Mouse (Mus musculus) C2C12 (cell line): ENCODE measurements around the gene Trim38.

ENCODE experiments used
- CEBPB ChIP-seq: IDR thresholded peaks from one replicate; pipeline ENCODE4 v1.6.1; 2011; ENCODE audit warnings: low read depth, mild to moderate bottlenecking, control low read depth, moderate library complexity
- CTCF ChIP-seq: IDR thresholded peaks from one replicate; pipeline ENCODE4 v1.5.1; 2011; ENCODE audit not compliant: control insufficient read depth, insufficient read depth, insufficient read length
- FOSL1 ChIP-seq: IDR thresholded peaks from one replicate; pipeline ENCODE4 v1.8.0; 2011; ENCODE audit warnings: mild to moderate bottlenecking, low read length; ENCODE audit not compliant: poor library complexity, insufficient read depth, severe bottlenecking
- MAX ChIP-seq: IDR thresholded peaks from one replicate; pipeline ENCODE4 v1.6.1; 2011; ENCODE audit warnings: mild to moderate bottlenecking, control low read depth
- MYOD1 ChIP-seq: IDR thresholded peaks from one replicate; pipeline ENCODE4 v1.6.1; 2011; ENCODE audit warnings: low read depth; ENCODE audit not compliant: control insufficient read depth, insufficient read length
- MYOG ChIP-seq: IDR thresholded peaks from one replicate; pipeline ENCODE4 v1.6.1; 2011; ENCODE audit not compliant: control insufficient read depth, insufficient read length; ENCODE audit errors: extremely low read depth
- USF1 ChIP-seq: IDR thresholded peaks from one replicate; pipeline ENCODE4 v1.6.1; 2011; ENCODE audit warnings: low read depth, mild to moderate bottlenecking, control low read depth, moderate library complexity

DNA sequence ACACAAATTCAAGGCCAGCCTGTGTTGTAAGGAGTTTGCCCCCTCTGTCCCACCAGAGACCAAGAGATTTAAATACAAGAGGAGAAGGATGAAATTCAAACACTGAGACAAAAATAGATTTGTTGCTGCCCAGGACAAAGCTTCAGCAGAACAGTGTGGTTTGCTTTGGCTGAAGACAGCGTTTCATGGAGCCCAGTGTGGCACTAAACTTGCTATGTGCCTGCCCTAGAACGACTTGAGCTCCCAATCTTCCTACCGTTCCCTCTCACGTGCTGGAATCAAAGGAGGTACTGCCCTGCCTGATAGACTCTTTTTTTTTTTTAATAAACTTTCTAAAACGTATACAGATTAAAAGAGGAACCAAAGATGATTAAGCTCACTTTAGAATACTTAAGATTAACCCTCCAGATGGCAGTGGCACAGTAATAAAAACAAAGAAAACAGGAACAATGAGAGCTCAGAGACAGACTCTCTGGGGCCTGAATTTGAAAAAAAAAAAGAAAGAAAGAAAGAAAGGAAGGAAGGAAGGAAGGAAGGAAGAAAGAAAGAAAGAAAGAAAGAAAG, 797 bp upstream of the Trim38 start:
- TF ChIP-seq CTCF (no peak), USF1 (no peak), MAX (no peak), CEBPB (no peak), MYOG (no peak), MYOD1 (no peak), FOSL1 (no peak)
